Mouse (Mus musculus) G1E (cell line): ENCODE data around the gene Vmn1r120.
"Not testable (repeated sequence)": the region's sequence is repeated elsewhere in the genome, so short reads cannot be mapped to it uniquely, and the experiment has no call there.

Experiments used
- CTCF ChIP-seq: IDR thresholded peaks from 2 replicates; pipeline ENCODE4 v1.5.1; 2012; ENCODE audit warnings: low read depth, low read length, inconsistent platforms, mixed read lengths
- GATA1 ChIP-seq: IDR thresholded peaks from 2 replicates; pipeline ENCODE4 v1.6.1; 2012; ENCODE audit warnings: borderline replicate concordance, low read length, inconsistent platforms, mixed read lengths
- GATA2 ChIP-seq: IDR thresholded peaks from 2 replicates; pipeline ENCODE4 v1.6.1; 2012; ENCODE audit warnings: low read depth, low read length, inconsistent platforms, borderline replicate concordance
- POLR2AphosphoS5 ChIP-seq: IDR thresholded peaks from 2 replicates; pipeline ENCODE4 v1.6.1; 2012; ENCODE audit warnings: low read depth, low read length, inconsistent platforms; ENCODE audit not compliant: insufficient replicate concordance

DNA sequence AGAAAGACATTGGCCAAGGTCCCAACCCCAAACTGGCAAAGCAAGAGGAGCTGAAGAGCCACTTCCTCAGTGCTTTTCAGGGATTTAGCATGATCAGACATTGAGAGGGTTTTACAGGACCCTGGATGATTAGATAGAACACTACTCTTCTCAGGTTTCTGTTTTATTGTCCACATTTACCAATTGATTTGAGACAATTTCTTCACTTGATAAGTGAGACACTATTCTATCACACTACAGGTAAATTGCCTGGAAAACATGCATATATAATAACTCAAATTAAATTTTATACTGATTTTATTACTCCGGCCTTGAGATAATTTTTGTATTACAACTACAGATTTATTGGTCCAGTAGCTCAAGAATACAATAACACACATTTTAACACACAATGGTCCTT lies at the start of gene Vmn1r120:
- TF ChIP-seq GATA2, CTCF, GATA1, POLR2AphosphoS5: not testable (repeated sequence)
